Mouse (Mus musculus) cerebellum, postnatal 25 days (tissue): Measurements from ENCODE around the gene Tsen34.
"Not testable (repeated sequence)": the region's sequence is repeated elsewhere in the genome, so short reads cannot be mapped to it uniquely, and the experiment has no call there.

Experiments used
- DNase-seq, 2 experiments: peaks; one replicate each; pipeline ENCODE4 v3.0.0; 2021; ENCODE audit warnings: mixed read lengths in 2 of 2

Tsen34 gene

DNA sequence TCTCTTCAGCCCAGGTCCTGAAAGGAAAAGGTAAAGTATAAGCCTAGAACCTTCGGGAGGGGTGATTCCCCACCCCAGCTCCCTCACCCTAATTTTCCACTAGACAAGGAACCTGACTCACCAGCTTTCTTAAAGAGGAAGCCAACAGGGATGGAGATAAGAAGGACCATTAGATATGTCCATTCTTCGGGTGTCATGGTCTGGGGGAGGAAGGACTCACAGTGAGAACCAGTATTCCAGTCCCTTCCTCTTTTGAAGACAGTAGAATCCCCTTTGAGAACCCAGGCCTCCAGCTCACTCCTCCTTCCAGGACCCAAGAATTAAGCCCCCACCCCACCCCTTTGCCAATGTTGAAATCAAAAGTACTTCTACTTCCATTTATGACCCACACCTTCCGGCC is 744 bp upstream of the Tsen34 start:
- DNase-seq = no peak

- DNase-seq = peak; percentile 94 to 96
These were observed 535 bp downstream of the Tsen34 start, which contains the start of gene Mboat7 for GRCm38 (mm10) chr7:3692987-3693808. Mboat7 (minus strand) TSS chr7:3693523.

DNA sequence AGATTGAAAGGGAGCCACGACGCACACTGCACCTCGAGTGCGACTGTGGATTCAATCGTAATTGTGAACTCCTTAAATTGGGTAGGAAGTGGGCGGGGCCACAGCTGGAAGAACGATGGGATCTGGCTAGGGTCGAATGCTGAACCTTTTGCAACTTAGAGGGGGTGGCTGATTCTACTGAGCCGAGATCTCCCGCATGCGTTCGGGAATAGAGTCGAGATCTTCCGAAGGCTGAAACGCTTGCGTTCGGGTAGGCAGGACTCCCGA is 1.1 kb downstream of the Tsen34 start:
- DNase-seq = no peak

DNA sequence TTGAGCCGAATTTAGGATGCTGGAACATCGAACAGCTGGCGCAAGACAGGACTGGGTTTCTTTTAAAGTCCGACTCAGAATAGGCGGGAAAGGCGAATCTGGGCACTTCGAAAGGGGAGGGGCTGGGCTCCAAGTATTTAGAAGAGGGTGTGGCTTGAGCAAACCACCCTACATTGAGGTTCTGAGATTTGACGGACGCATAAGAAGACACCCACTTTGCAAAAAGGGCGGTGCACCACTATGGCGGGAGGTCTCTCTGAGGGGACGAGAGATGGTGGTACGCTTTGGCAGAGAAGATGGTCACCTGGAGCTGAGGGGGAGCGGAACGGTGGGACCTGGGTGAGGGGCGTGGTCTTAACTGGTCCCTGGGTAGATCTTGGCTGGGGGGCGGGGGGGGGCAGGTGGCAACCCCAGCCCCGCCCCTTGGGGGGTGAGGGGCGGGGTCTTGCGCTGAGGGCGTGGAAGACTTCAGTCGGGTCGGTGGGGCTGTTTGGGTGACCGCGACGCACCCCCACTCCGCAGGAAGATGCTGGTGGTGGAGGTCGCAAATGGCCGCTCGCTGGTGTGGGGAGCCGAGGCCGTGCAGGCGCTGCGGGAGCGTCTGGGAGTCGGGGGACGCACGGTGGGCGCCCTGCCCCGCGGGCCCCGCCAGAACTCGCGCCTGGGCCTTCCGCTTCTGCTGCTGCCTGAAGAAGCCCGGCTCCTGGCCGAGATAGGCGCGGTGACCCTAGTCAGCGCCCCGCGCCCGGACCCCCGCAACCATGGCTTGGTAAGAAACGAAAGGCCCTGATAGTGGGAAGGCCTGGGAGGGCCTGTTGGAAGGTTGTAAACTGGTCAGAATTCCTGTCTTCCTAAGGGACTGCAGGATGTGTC is 1.6 kb downstream of the Tsen34 start:
- peak; percentile 44 to 67 for DNase-seq

- DNase-seq = peak in 1 of 2 experiments; percentile 33
These were observed 2.3 kb downstream of the Tsen34 start for GRCm38 (mm10) chr7:3694949-3695305.

DNA sequence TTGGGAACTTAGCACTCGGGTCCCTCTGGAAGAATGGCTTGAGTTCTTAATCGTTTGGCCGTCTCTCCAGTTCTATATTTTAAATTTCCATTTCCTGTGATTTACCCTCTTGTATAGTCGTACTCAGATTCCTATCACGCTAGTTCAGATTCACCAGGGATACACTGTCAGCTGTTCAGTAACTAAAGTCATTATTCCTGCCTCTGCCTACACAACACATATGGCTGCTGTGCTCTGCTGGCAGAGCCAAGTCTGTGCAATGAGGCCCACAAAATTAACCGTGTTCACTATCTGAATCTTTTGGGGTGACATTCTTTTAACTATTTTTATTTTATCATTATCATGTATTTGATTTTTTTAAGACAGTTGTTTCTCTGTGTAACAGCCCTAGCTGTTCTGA is 5.8 kb downstream of the Tsen34 start:
- no peak for DNase-seq

DNA sequence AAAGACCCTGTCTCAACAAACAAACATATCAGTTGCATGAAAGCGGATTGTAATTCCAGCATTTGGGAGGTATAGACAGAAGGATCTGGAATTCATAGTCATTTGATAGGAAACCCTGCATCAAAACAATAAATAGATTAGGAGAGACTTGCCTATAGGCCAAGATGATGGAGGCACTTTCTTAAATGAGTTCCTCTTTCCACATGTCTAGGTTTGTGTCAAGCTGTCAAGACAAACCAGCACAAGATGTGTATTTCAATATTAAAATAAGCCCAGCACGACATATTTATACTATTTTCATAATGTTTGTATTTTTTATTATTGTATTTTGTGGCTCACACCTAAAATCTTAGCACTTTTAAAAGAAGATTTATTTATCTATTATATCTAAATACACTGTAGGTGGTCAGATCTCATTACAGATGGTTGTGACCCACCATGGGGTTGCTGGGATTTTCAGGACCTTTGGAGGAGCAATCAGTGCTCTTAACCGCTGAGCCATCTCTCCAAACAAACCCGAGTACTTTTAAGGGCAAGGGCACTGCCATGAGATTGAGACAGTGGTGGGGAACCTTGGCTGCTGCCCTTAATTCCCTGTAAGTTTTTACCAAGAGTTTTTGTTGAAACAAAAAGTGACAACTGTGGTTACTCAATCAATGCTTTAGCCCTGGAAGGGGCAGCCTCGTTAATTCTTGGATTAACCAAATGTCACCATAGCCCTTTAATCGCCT is 10.7 kb downstream of the Tsen34 start:
- DNase-seq = no peak

GRCm38 (mm10) chr7:3703879-3704441 is 11.3 kb downstream of the Tsen34 start, which contains the start of gene Rps9:
Rps9 (plus strand) TSS chr7:3703993.
- peak; percentile 96 to 97 for DNase-seq

GRCm38 (mm10) chr7:3704475-3704874 is 11.8 kb downstream of the Tsen34 start:
- no peak for DNase-seq

DNA sequence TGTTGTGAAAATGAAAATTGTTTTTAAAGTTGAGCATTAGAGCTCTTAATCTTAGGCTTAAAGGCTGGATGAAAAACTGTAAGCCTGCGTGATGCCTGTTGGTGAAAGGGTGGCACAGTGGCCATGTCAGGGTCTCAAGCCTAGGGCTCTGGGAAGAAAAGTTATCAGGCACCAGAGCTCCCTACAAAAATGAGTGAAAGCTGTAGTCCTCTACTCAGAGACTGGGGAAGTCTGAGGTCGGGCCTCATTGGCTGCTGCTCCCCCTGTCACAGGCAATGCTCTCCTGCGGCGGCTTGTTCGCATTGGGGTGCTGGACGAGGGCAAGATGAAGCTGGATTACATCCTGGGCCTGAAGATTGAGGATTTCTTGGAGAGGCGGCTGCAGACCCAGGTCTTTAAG is 12.8 kb downstream of the Tsen34 start:
- not testable (repeated sequence) for DNase-seq

DNA sequence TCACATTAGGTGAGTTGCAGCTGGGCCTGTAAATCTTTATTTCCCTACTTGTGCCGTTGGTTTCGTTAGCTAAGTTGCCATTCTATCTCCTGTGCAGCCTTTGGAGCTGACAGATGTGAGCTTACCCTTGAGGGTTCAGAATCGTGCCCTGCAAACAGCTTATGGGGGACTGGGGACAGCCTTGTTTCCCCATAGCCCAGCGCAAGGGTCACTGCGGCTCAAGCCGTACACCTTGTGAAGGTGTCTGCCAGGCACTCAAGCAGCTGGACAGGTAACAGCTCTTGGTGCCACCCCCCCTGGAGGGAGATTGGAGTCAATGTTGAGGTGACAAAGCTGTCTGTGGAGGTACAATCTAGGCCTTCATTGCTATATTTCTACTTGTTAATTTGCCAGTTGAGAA is 13.2 kb downstream of the Tsen34 start:
- no peak for DNase-seq

- no peak for DNase-seq
These were observed 13.8 kb downstream of the Tsen34 start for GRCm38 (mm10) chr7:3706343-3706934.

- DNase-seq = no peak
These were observed 14.4 kb downstream of the Tsen34 start for GRCm38 (mm10) chr7:3707027-3707426.

DNA sequence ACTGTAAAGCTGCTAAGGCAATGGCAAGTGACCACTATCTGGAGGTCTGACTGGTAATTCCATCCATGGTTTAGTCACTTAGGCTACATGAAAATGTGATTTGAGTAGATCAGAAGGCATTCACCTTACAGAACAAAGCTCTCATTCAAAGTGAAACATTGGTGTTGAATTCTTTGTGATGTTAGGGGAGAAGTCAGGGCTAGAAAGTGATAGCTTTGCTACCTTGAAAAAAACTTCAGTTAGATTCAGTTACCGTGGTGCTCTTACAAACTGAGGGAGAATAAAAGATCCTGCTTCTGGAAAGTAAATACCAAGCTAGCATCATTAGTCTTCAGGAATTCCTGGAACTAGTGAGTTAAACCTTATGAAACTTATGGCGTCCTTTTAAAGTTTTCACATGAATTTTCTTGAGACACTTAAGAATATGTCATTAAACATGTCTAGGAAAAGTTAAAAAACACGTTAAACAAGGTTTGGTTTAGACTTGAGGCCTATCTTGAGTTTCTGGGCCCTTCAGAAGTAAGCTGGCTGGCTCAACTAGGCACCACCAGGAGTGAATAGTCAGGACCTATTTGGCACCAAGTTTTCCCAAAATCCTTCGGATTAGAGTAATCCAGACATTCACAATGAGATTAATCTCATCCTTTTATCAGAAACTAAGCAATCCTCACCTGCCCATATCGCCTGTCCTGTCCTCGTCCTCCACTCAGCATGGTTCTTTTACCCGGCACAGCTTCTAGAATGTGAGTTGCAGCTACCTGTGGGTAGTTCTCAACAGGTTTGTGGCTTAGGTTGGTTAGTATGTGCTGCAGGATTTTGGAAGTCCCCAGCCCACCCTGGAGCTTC is 15.1 kb downstream of the Tsen34 start:
- no peak for DNase-seq

DNA sequence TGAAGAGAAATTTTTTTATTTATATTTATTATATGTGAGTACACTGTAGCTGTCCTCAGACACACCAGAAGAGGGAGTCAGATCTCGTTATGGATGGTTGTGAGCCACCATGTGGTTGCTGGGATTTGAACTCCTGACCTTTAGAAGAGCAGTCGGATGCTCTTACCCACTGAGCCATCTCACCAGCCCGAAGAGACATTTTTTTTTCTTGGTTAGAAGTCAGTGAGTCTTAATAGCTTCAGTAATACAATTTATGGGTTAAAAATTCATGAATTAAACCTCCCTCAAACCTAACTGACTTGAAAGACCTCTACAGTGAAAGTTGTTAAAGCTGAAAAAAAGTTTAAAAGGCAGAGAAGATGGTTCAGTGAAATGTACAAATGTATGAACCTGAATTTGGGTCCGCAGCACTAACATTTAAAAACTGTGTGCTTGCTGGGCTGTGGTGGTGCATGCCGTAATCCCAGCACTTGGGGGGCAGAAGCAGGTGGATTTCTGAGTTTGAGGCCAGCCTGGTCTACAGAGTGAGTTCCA is 15.9 kb downstream of the Tsen34 start:
- DNase-seq = not testable (repeated sequence)

DNA sequence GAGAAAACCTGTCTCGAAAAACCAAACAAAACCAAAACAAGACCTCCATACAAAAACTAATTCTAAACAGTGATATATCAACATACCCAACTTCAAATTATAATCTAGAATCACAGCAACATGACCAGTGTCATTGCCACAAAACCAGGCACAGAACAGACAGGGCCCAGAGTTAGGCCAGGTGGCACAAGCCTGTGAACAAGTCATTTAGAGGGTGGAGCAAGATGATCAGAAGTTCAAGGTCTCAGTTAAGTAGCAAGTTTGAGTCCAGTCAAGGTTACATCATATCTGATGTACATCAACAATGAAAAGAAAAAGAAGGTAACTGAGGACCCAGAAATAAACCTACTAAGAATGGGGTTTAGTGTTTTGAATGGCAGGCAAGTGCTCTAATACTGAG is 16.3 kb downstream of the Tsen34 start:
- no peak for DNase-seq

GRCm38 (mm10) chr7:3712264-3712942 is 19.7 kb downstream of the Tsen34 start:
- no peak for DNase-seq

GRCm38 (mm10) chr7:3715249-3715648 is 22.6 kb downstream of the Tsen34 start:
- no peak for DNase-seq

DNA sequence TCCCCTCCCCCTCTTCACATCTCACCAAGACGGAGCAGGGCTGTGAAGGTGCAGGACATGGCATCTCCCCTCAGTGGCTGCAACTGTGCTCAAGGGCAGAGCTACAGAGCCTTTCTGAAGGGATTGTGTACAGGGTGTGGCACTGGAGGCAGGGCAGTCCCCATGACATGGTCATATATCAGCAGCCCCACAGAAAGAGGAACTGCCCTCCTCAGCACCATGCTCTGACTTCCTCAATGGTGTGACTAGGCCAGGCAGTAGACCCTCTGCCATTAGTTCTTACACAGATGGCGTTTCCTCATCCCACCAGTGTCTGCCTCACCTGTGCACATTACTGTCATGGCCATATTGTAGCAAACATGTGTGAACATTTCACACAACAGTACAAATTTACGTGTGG is 27.6 kb downstream of the Tsen34 start, which contains the start of gene Pirb:
Pirb (minus strand) TSS at position 124 of the 400 bp plus-strand sequence.
- DNase-seq = not testable (repeated sequence)

DNA sequence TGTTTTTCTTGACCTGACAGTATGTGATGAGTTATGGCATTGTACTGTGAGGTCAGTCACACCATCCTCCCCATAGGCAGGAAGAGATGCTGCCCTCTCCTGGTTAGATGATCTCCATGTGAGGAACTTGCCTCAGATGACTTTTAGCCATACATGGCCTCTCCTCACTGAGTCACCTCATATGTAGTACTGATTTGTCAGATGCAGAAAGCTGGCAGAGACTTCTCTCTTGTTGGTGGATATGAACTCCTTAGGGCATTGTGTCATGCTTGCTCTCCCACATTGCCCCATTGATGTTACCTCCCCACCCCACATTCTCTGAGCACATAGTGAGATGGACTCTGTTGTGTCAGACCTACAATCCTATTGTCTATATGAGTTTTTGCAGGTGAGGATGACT is 32.8 kb downstream of the Tsen34 start:
- DNase-seq = not testable (repeated sequence)

- not testable (repeated sequence) for DNase-seq
These were observed 40.0 kb downstream of the Tsen34 start for GRCm38 (mm10) chr7:3732675-3733074.
